Mouse (Mus musculus) hindbrain, embryonic 16.5 days (tissue): ENCODE measurements around the gene Cnih4. TPM values are rescaled to one million over a fixed set of nuclear protein-coding genes. Genes with fewer than 3 reads are reported as not detected.

Experiments
- polyA plus RNA-seq: library from polyadenylated mRNA; unstranded; fragments of >200 nt; fragmentation: Nextera tagmentation; extraction: Ambion mirVana; gene quantifications from 2 replicates; pipeline ENCODE4 v1.2.1, GENCODE M21; 2015

Cnih4 gene
- polyA plus RNA-seq, 1 experiment from 2014 or later = 62.4 TPM

Other genes with a start within 250 kb of the Cnih4 start
- 74.6 and 75.6 TPM in 2 replicates for gene Pycr2, start 240.4 kb upstream of the Cnih4 start, polyA plus RNA-seq
- 0.16 and 0.25 TPM in 2 replicates for gene Lefty1, start 209.7 kb upstream of the Cnih4 start, polyA plus RNA-seq
- 2.1 and 2.6 TPM in 2 replicates for gene Tmem63a, start 202.3 kb upstream of the Cnih4 start, polyA plus RNA-seq
- gene Ephx1, start 123.8 kb upstream of the Cnih4 start, polyA plus RNA-seq = 11.8 and 16.4 TPM in 2 replicates
- gene 9130409I23Rik, start 93.5 kb upstream of the Cnih4 start, polyA plus RNA-seq = not detected in 2 replicates
- 36.7 and 43.1 TPM in 2 replicates for gene Nvl, start 489 bp upstream of the Cnih4 start, polyA plus RNA-seq
- gene Wdr26, start 67.3 kb downstream of the Cnih4 start, polyA plus RNA-seq = 29.5 and 30.0 TPM in 2 replicates
- gene Cnih3, start 207.9 kb downstream of the Cnih4 start, polyA plus RNA-seq = 14.1 and 14.4 TPM in 2 replicates